Mouse (Mus musculus) liver, postnatal 0 days (tissue): Measurements from ENCODE around the gene Plekho1. TPM values are rescaled to one million over a fixed set of nuclear protein-coding genes. Genes with fewer than 3 reads are reported as not detected.
"Not testable (repeated sequence)": the region's sequence is repeated elsewhere in the genome, so short reads cannot be mapped to it uniquely, and the experiment has no call there.

Source experiments
- ATAC-seq: fragments of 200-750 bp; cut with Nextera tagmentation; 2 replicates; pipeline ENCODE4 v1.8.0; 2017; ENCODE audit warnings: mild to moderate bottlenecking, moderate library complexity
- DNase-seq: peaks from one replicate; pipeline ENCODE4 v3.0.0-alpha.2; 2016
- H3K27ac ChIP-seq: fragments of 300-500 bp; sonication (generic); 2 replicates; pipeline ENCODE4 v1.5.1; 2014; ENCODE audit warnings: antibody characterized with exemption, moderate library complexity, mild to moderate bottlenecking, low read depth
- H3K27me3 ChIP-seq: fragments of 300-500 bp; sonication (generic); 2 replicates; pipeline ENCODE4 v1.6.1; 2014; ENCODE audit warnings: low read length, control low read depth, mixed read lengths; ENCODE audit not compliant: insufficient read depth
- H3K36me3 ChIP-seq: fragments of 300-500 bp; sonication (generic); replicated peaks from 2 replicates; pipeline ENCODE4 v1.6.1; 2014; ENCODE audit warnings: mild to moderate bottlenecking, control low read depth, low read length, moderate library complexity, mixed read lengths; ENCODE audit not compliant: insufficient read depth
- H3K4me1 ChIP-seq: fragments of 300-500 bp; sonication (generic); 2 replicates; pipeline ENCODE4 v1.6.1; 2014; ENCODE audit warnings: antibody characterized with exemption, mild to moderate bottlenecking, control low read depth; ENCODE audit not compliant: insufficient read depth
- H3K4me2 ChIP-seq: fragments of 300-500 bp; sonication (generic); 2 replicates; pipeline ENCODE4 v1.6.1; 2014; ENCODE audit warnings: low read depth, mild to moderate bottlenecking, low read length, moderate library complexity, mixed read lengths
- H3K4me3 ChIP-seq: fragments of 300-500 bp; sonication (generic); 2 replicates; pipeline ENCODE4 v1.5.1; 2014; ENCODE audit warnings: low read depth, low read length
- H3K9ac ChIP-seq: fragments of 300-500 bp; sonication (generic); replicated peaks from 2 replicates; pipeline ENCODE4 v1.6.1; 2014; ENCODE audit warnings: mild to moderate bottlenecking, moderate library complexity
- H3K9me3 ChIP-seq: fragments of 300-500 bp; sonication (generic); 2 replicates; pipeline ENCODE4 v1.6.1; 2016; ENCODE audit warnings: mild to moderate bottlenecking, control low read depth, low read length, mixed read lengths
- CTCF ChIP-seq: sonication (generic); IDR thresholded peaks from 2 replicates; pipeline ENCODE4 v1.5.1; 2016; ENCODE audit warnings: antibody characterized with exemption, low read depth
- EP300 ChIP-seq: IDR thresholded peaks from 2 replicates; pipeline ENCODE4 v1.6.1; 2016; ENCODE audit warnings: antibody characterized with exemption, low read depth, mild to moderate bottlenecking
- WGBS: fragments of 180-500 bp; shearing (Covaris S2); extraction: QIAGEN DNeasy Blood & Tissue Kit; methylation state at CpG from one replicate; pipeline ENCODE4 v1.1.7; 2014; ENCODE audit not compliant: insufficient replicate concordance; 5-methylcytosine and 5-hydroxymethylcytosine counted together
- polyA plus RNA-seq: library from polyadenylated mRNA; unstranded; fragments of >200 nt; fragmentation: Nextera tagmentation; extraction: Ambion mirVana; gene quantifications from 2 replicates; pipeline ENCODE4 v1.2.1, GENCODE M21; 2015

Gene Plekho1
- polyA plus RNA-seq, 1 experiment from 2014 or later = 11.7 TPM

- Histone ChIP-seq H3K27ac (no peak overlapping the region), H3K27me3 (peaks cover 22% of the 10 kb centered on the region), H3K4me3 (no peak overlapping the region), H3K4me2 (no peak overlapping the region), H3K36me3 (no peaks in the 10 kb centered on the region), H3K4me1 (peaks cover 3% of the 10 kb centered on the region; the same call in 1 of the 2 replicates), H3K9ac (no peak overlapping the region), H3K9me3 (no peaks in the 10 kb centered on the region)
- DNase-seq = no peak
- WGBS = 78% methylated on average over 1 of the region's 1 CpGs
- ATAC-seq = no peak
- no peak for TF ChIP-seq CTCF
Observed at GRCm38 (mm10) chr3:95969277-95969676, 26.5 kb downstream of the Plekho1 start.

GRCm38 (mm10) chr3:95965518-95966451 is 30.0 kb downstream of the Plekho1 start:
- Histone ChIP-seq H3K27ac (0 out of 2 replicates have a peak overlapping the region, but pooled peaks have one; percentile 29), H3K9ac (no peak overlapping the region), H3K4me1 (no peaks in the 10 kb centered on the region), H3K36me3 (no peaks in the 10 kb centered on the region), H3K4me3 (no peak overlapping the region), H3K4me2 (peak overlapping the region; percentile 16; the same call in 1 of the 2 replicates), H3K9me3 (no peaks in the 10 kb centered on the region), H3K27me3 (no peaks in the 10 kb centered on the region)
- WGBS = 8% methylated on average over 7 of the region's 7 CpGs
- no peak for TF ChIP-seq EP300
- peak; percentile 61 for TF ChIP-seq CTCF
- ATAC-seq = no peak
- DNase-seq = no peak

- no peaks in the 10 kb centered on the region for H3K27me3 ChIP-seq
- H3K36me3 ChIP-seq = no peaks in the 10 kb centered on the region
- no peak overlapping the region for H3K9ac ChIP-seq
- no peak for TF ChIP-seq EP300
- TF ChIP-seq CTCF = peak; percentile 63
- no peaks in the 10 kb centered on the region for H3K4me1 ChIP-seq
- no peak overlapping the region for H3K4me2 ChIP-seq
- ATAC-seq (no peak), DNase-seq (no peak)
- no peak overlapping the region for H3K4me3 ChIP-seq
- H3K27ac ChIP-seq = no peak overlapping the region
- no peaks in the 10 kb centered on the region for H3K9me3 ChIP-seq
- 38% methylated on average over 4 of the region's 4 CpGs for WGBS
Observed at GRCm38 (mm10) chr3:95963681-95964080, 32.1 kb downstream of the Plekho1 start.

- Histone ChIP-seq H3K9me3 (no peaks in the 10 kb centered on the region), H3K27me3 (no peaks in the 10 kb centered on the region), H3K9ac (no peak overlapping the region; the same call in 1 of the 2 replicates), H3K36me3 (no peaks in the 10 kb centered on the region), H3K27ac (no peak overlapping the region), H3K4me1 (no peaks in the 10 kb centered on the region), H3K4me3 (no peak overlapping the region), H3K4me2 (no peak overlapping the region)
- ATAC-seq = no peak
- TF ChIP-seq EP300 (no peak), CTCF (no peak)
- 50% methylated on average over 2 of the region's 2 CpGs for WGBS
- DNase-seq = no peak
Observed at GRCm38 (mm10) chr3:95963230-95963629, 32.6 kb downstream of the Plekho1 start.

- WGBS = 83% methylated on average over 8 of the region's 8 CpGs
- H3K9me3 ChIP-seq, H3K4me1 ChIP-seq, H3K9ac ChIP-seq, H3K4me2 ChIP-seq, H3K36me3 ChIP-seq, H3K27me3 ChIP-seq, H3K27ac ChIP-seq, H3K4me3 ChIP-seq, ATAC-seq, DNase-seq: not testable (repeated sequence)
Observed at GRCm38 (mm10) chr3:95962182-95962581, 33.6 kb downstream of the Plekho1 start.

GRCm38 (mm10) chr3:95959807-95960206 is 36.0 kb downstream of the Plekho1 start:
- Histone ChIP-seq H3K9ac (no peak overlapping the region), H3K36me3 (no peaks in the 10 kb centered on the region), H3K4me1 (peaks cover 9% of the 10 kb centered on the region), H3K27ac (no peak overlapping the region), H3K9me3 (no peaks in the 10 kb centered on the region), H3K27me3 (no peaks in the 10 kb centered on the region), H3K4me3 (no peak overlapping the region), H3K4me2 (no peak overlapping the region)
- DNase-seq (no peak), ATAC-seq (no peak)
- WGBS = 72% methylated on average over 1 of the region's 1 CpGs
- no peak for TF ChIP-seq EP300
- peak; percentile 48 for TF ChIP-seq CTCF
